Mouse (Mus musculus) heart, embryonic 12.5 days (tissue): ENCODE data around the gene Ptprg. TPM values are rescaled to one million over a fixed set of nuclear protein-coding genes. Genes with fewer than 3 reads are reported as not detected.

ENCODE experiments used
- ATAC-seq: fragments of 200-750 bp; cut with Nextera tagmentation; 2 replicates; pipeline ENCODE4 v1.8.0; 2017; ENCODE audit warnings: moderate TSS enrichment, moderate library complexity; ENCODE audit not compliant: insufficient number of reproducible peaks, low FRiP score
- H3K27ac ChIP-seq: fragments of 300-500 bp; sonication (generic); 2 replicates; pipeline ENCODE4 v1.5.1; 2016; ENCODE audit warnings: mild to moderate bottlenecking, moderate library complexity; ENCODE audit not compliant: poor library complexity, severe bottlenecking
- H3K27me3 ChIP-seq: fragments of 300-500 bp; sonication (generic); replicated peaks from 2 replicates; pipeline ENCODE4 v1.6.1; 2016; ENCODE audit warnings: mild to moderate bottlenecking, moderate library complexity
- H3K36me3 ChIP-seq: fragments of 300-500 bp; sonication (generic); 2 replicates; pipeline ENCODE4 v1.6.1; 2016; ENCODE audit warnings: mild to moderate bottlenecking, moderate library complexity
- H3K4me1 ChIP-seq: fragments of 300-500 bp; sonication (generic); replicated peaks from 2 replicates; pipeline ENCODE4 v1.6.1; 2016; ENCODE audit warnings: mild to moderate bottlenecking
- H3K4me2 ChIP-seq: fragments of 300-500 bp; sonication (generic); 2 replicates; pipeline ENCODE4 v1.6.1; 2016; ENCODE audit warnings: mild to moderate bottlenecking, moderate library complexity
- H3K4me3 ChIP-seq: fragments of 300-500 bp; sonication (generic); 2 replicates; pipeline ENCODE4 v1.5.1; 2016; ENCODE audit warnings: mild to moderate bottlenecking
- H3K9ac ChIP-seq: fragments of 300-500 bp; sonication (generic); 2 replicates; pipeline ENCODE4 v1.6.1; 2016; ENCODE audit warnings: mild to moderate bottlenecking, moderate library complexity
- H3K9me3 ChIP-seq: fragments of 300-500 bp; sonication (generic); replicated peaks from 2 replicates; pipeline ENCODE4 v1.6.1; 2016; ENCODE audit warnings: mild to moderate bottlenecking, moderate library complexity
- WGBS: fragments of 180-500 bp; shearing (Covaris S2); methylation state at CpG from one replicate; pipeline ENCODE4 v1.1.7; 2016; 5-methylcytosine and 5-hydroxymethylcytosine counted together
- polyA plus RNA-seq: library from polyadenylated mRNA; unstranded; fragments of >200 nt; fragmentation: Nextera tagmentation; extraction: Ambion mirVana; gene quantifications from 2 replicates; pipeline ENCODE4 v1.2.1, GENCODE M21; 2016

The Ptprg gene
- polyA plus RNA-seq, 1 experiment from 2014 or later, result 17.8 TPM

DNA sequence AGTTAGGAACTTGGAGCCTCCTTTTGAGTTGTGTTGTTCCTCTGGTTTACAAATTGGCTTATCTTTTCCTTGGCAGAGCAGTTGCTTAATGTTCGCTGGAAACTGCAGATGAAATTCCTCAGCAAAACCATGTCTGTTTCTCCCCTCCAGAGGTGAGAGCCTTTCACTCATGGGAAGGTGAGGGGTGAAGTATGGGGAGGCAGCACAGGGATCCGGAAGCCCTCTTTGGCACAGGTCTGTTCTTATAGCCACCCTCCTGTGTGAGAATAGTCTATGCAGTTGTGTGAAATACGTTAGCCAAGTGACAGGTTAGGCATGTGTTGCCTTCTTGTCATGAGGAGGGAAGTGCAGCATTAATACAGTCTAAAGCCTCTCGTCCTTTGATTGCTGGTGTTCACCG lies 330.7 kb downstream of the Ptprg start:
- WGBS, result 46% methylated on average over 5 of the region's 5 CpGs
- ATAC-seq, result no peak

DNA sequence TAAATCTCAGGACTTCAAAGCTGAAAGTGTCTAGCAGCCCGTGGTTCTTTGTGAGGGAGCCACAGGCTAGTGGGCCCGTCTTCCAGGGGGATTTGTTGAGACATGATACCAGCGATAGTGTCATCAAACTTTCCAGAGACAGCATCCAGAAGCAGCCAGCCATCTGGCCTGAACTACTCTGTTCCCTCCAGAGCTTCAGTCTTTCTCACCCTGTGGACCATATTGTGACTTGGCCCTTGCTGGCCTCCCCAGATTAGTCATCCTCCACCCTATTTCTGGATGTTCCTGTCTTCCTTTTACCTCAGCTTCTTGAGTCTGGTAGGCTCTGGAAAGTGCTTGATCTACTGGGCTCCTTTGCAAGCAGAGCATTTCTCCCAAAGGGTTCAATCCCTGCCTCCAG lies 333.1 kb downstream of the Ptprg start:
- H3K9me3 ChIP-seq, result no peaks in the 10 kb centered on the region
- peaks cover 33% of the 10 kb centered on the region for H3K4me1 ChIP-seq
- ATAC-seq, result no peak
- no peaks in the 10 kb centered on the region for H3K27me3 ChIP-seq
- no peaks in the 10 kb centered on the region for H3K36me3 ChIP-seq
- no peak overlapping the region for H3K27ac ChIP-seq
- no peak overlapping the region for H3K4me2 ChIP-seq
- WGBS, result 50% methylated on average over 3 of the region's 3 CpGs
- H3K9ac ChIP-seq, result no peak overlapping the region
- H3K4me3 ChIP-seq, result no peak overlapping the region

More for the DNA sequence above, 330.7 kb downstream of the Ptprg start:
- Histone ChIP-seq H3K27ac (peak overlapping the region; percentile 96), H3K9me3 (no peaks in the 10 kb centered on the region), H3K9ac (no peak overlapping the region), H3K36me3 (no peaks in the 10 kb centered on the region), H3K4me2 (peak overlapping the region; percentile 47; the same call in 1 of the 2 replicates), H3K27me3 (no peaks in the 10 kb centered on the region), H3K4me1 (peaks cover 50% of the 10 kb centered on the region), H3K4me3 (no peak overlapping the region)

DNA sequence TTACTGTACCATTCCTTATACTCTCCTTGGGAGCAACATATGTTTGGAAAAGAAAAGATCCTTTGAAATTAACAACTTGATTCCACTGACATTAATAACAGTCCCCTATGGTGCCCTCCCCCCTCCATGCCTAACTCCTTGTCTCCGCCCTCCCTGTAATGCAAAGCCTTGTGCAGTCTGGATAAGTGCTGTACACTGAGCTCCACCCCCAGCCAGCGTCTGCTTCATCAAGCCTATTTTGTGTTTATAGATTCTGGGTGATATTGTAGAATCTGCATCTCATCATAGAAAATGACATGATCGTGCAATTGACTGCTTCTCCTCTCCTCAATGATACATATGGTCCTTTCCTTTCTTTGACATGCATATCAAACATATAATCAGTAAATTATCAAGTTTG lies 337.6 kb downstream of the Ptprg start:
- peaks cover 29% of the 10 kb centered on the region for H3K4me1 ChIP-seq
- ATAC-seq, result no peak
- no peaks in the 10 kb centered on the region for H3K27me3 ChIP-seq
- H3K9me3 ChIP-seq, result no peaks in the 10 kb centered on the region
- no peaks in the 10 kb centered on the region for H3K36me3 ChIP-seq
- H3K4me2 ChIP-seq, result no peak overlapping the region
- H3K4me3 ChIP-seq, result no peak overlapping the region
- 78% methylated on average over 3 of the region's 3 CpGs for WGBS
- no peak overlapping the region for H3K27ac ChIP-seq
- no peak overlapping the region for H3K9ac ChIP-seq

DNA sequence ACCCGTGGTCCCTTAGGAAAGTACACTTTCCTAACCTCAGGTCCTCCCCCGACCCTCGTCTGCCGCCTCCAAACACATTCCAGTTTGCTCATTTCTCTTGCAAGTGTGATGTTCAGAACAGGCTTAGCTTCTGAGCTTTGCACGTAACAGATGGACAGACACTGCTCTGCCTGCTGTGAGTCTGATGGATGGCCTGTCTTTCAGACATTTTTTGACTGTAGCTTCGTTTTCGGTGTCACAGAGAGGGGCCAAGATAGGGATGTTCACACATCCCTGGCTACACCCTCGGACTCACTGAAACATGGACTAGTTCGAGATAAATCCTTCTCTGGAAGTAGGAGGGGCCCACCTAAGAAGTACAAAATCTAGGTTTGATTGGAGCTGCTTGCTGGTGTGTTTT lies 339.3 kb downstream of the Ptprg start:
- Histone ChIP-seq H3K27ac (no peak overlapping the region; the same call in 1 of the 2 replicates), H3K4me3 (no peak overlapping the region), H3K36me3 (no peaks in the 10 kb centered on the region), H3K27me3 (no peaks in the 10 kb centered on the region), H3K4me2 (no peak overlapping the region), H3K4me1 (peaks cover 24% of the 10 kb centered on the region), H3K9ac (no peak overlapping the region), H3K9me3 (no peaks in the 10 kb centered on the region)
- 30% methylated on average over 9 of the region's 9 CpGs for WGBS
- no peak for ATAC-seq

DNA sequence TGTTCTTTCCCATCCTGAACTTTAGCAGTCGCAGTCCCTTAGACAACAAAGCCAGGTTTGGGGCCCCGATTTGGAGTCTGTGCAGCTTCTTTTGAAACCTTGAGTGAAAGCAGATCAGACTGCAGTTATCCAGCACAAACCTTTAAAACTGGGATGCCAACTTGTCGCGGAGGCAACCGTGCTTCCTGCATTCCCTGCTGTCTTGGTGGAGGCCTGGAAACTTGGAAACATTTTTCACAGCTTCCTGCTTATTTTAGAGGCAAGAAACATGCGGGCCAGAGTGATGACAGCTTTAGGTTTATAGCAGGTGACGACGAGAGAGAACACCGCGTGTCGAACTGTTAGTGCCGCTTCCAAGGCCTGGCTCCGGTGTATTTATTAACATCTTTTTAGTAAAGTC lies 342.2 kb downstream of the Ptprg start:
- peaks cover 24% of the 10 kb centered on the region for H3K4me1 ChIP-seq
- H3K4me2 ChIP-seq, result peak overlapping the region; percentile 35
- 31% methylated on average over 13 of the region's 13 CpGs for WGBS
- no peak overlapping the region for H3K27ac ChIP-seq
- no peaks in the 10 kb centered on the region for H3K9me3 ChIP-seq
- H3K9ac ChIP-seq, result no peak overlapping the region
- H3K4me3 ChIP-seq, result no peak overlapping the region
- H3K27me3 ChIP-seq, result no peaks in the 10 kb centered on the region
- no peak for ATAC-seq
- no peaks in the 10 kb centered on the region for H3K36me3 ChIP-seq

DNA sequence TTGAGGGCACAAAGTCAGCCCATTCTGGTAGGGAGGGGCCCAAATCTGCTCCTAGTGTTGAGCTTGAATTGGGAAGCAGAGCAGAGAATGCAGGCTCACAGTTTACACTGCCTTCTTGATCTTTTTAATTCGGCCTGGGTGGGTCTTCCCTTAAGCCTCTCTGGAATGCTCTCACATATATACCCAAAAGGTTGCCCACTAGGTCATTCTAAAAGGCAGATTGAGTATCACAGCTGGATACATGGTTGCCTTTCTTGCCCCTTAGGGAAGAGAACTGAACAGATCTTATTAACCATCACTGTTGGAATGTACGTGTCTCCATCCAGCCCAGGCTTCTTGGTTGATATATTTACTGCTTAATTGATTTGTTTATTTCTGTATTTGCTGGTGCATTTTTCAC lies 349.5 kb downstream of the Ptprg start:
- WGBS, result 59% methylated on average over 2 of the region's 2 CpGs
- no peak overlapping the region for H3K9ac ChIP-seq
- H3K36me3 ChIP-seq, result no peaks in the 10 kb centered on the region
- H3K9me3 ChIP-seq, result no peaks in the 10 kb centered on the region
- peaks cover 13% of the 10 kb centered on the region; the same call in 1 of the 2 replicates for H3K4me1 ChIP-seq
- no peak overlapping the region for H3K27ac ChIP-seq
- no peaks in the 10 kb centered on the region for H3K27me3 ChIP-seq
- no peak for ATAC-seq
- no peak overlapping the region for H3K4me2 ChIP-seq
- no peak overlapping the region for H3K4me3 ChIP-seq

DNA sequence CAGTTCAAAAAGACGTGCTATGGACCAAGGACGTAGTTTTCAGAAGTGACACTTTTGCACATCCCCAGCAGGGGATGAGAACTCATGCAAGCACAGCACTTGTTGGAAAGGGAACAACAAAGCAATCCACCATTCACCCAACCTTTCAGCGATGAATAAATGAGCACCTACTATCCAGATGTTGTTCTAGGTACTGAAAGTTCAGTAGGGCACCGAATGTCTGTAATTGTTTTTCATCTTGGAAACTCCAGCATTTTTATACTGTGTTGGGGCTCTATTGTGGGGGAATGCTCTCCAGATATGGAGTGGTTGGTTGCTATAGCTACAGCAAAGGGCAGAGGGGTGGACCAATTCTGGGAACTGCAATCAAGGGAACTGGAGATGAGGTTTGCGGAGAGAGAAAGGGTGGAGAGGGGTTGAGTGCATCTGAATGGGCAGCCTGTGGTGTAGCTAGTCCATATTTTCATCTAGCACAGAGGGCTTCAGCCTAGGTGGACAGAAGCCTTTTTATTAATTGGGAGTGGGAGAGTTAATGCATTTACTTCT lies 352.9 kb downstream of the Ptprg start:
- WGBS, result 69% methylated on average over 5 of the region's 5 CpGs
- H3K4me2 ChIP-seq, result no peak overlapping the region
- H3K9ac ChIP-seq, result no peak overlapping the region
- H3K9me3 ChIP-seq, result no peaks in the 10 kb centered on the region
- ATAC-seq, result no peak
- no peaks in the 10 kb centered on the region for H3K36me3 ChIP-seq
- no peaks in the 10 kb centered on the region for H3K27me3 ChIP-seq
- H3K27ac ChIP-seq, result no peak overlapping the region
- peaks cover 13% of the 10 kb centered on the region; the same call in 1 of the 2 replicates for H3K4me1 ChIP-seq
- no peak overlapping the region for H3K4me3 ChIP-seq

DNA sequence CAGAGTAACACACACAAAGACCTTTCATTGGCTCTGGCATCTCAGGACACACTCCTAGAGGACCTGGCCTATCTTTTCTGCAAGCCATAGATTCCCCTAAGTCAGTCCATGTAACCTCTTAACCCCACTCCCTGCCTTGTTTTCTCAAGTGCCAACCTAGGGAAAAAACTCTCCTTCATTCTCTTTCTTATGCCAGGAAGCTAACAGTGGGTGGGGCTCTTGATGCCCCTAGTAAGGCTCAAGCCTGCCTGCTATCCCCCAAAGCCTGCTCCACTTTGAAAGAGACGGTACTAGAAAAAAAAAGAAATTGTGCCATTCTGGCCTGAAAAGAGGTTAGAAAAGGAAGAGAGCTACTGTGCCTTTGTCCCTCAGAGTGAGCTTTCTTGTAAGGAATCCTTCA lies 358.9 kb downstream of the Ptprg start:
- ATAC-seq, result no peak
- no peak overlapping the region for H3K4me2 ChIP-seq
- no peaks in the 10 kb centered on the region for H3K4me1 ChIP-seq
- H3K9ac ChIP-seq, result no peak overlapping the region
- no peaks in the 10 kb centered on the region for H3K36me3 ChIP-seq
- H3K27me3 ChIP-seq, result no peaks in the 10 kb centered on the region
- H3K27ac ChIP-seq, result no peak overlapping the region
- WGBS, result 86% methylated on average over 1 of the region's 1 CpGs
- no peaks in the 10 kb centered on the region for H3K9me3 ChIP-seq
- no peak overlapping the region for H3K4me3 ChIP-seq

DNA sequence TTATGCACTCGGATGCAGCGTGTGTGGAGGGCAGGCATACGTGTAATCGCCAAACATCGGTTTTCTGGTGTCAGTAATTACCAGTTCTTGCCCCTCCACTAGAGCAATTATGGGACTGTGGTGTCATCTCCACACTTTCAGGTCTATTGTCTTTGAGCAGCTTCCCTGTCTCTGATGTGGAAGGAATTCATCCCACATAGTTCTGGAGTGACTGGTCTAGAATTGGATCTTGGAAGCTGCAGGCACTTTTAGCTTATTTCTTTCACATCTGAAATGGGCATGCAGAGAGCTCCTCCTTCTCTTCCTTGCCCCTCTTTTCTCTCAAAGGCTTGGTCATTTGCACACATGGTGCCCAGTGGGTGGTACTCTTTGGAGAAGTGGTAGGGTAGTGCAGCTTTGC lies 363.9 kb downstream of the Ptprg start:
- Histone ChIP-seq H3K4me1 (no peaks in the 10 kb centered on the region), H3K36me3 (no peaks in the 10 kb centered on the region), H3K27ac (no peak overlapping the region), H3K9ac (no peak overlapping the region), H3K27me3 (no peaks in the 10 kb centered on the region), H3K4me2 (no peak overlapping the region), H3K4me3 (no peak overlapping the region), H3K9me3 (no peaks in the 10 kb centered on the region)
- ATAC-seq, result no peak
- WGBS, result 89% methylated on average over 5 of the region's 5 CpGs

DNA sequence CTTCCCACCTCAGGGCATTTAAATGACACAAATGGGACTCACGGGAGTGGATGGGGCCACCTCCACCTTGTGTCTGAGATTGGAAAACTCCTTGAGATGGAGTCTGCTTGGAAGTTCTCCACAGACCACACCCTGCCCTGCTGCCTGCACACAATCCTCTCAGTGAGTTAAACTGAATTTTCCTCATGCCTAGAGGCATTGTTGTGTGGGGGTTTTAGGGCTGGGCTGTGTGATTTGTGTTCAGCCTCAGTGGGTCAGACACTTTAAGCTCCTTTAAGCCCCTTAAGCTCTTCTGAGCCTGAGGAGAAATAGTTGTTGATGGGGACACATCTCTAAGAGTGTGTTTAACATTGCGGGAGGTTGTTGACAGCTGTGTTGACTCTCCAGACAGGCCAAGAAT lies 375.2 kb downstream of the Ptprg start:
- Histone ChIP-seq H3K9me3 (peaks cover 4% of the 10 kb centered on the region; the same call in 1 of the 2 replicates), H3K36me3 (no peaks in the 10 kb centered on the region), H3K4me1 (peaks cover 4% of the 10 kb centered on the region; the same call in 1 of the 2 replicates), H3K4me3 (no peak overlapping the region), H3K4me2 (no peak overlapping the region), H3K27ac (no peak overlapping the region), H3K9ac (no peak overlapping the region), H3K27me3 (no peaks in the 10 kb centered on the region)
- no peak for ATAC-seq
- 78% methylated on average over 2 of the region's 2 CpGs for WGBS

DNA sequence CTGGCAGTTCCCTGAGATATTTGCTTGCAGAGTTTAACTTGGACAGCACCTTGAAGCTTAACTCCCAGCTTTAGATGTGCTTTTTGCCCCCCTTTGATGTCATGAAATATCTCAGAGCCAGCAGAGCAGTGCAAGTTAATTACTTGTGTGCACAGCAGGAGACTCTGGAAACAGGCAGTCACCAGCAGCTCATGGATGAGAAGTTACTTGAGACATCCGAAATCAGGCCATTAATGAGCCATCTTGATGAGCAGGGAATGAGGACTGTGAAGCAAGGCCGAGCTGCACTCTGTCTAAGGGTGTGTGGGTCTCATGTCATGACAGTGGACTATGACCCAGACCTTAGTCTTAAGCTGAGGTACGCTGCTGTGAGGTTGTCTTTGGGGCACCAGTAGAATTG lies 379.2 kb downstream of the Ptprg start:
- WGBS, result 65% methylated on average over 3 of the region's 3 CpGs

DNA sequence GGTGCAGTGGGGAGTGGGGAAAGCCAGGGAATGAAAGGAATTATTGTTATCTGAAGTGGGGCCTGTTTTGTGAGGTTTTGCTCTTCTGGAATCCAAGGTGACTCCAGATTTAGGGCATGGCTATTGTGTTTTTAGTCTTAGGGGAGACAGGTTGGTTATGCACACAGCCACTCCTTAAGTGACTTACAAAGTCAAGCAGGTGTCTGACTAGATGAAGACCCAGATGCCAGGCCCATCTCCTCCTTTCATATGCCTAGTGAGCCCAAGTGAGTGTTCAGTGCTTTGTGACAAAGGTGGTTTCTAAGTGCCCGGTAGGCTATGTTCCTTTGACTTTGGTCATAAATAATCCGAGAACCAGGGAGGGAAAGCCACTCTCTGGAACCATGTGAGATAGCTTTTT lies 381.2 kb downstream of the Ptprg start:
- 62% methylated on average over 2 of the region's 2 CpGs for WGBS
- ATAC-seq, result no peak

More for the DNA sequence above, 379.2 kb downstream of the Ptprg start:
- H3K9ac ChIP-seq, result no peak overlapping the region
- H3K4me2 ChIP-seq, result no peak overlapping the region
- H3K27ac ChIP-seq, result no peak overlapping the region
- no peaks in the 10 kb centered on the region for H3K9me3 ChIP-seq
- peaks cover 7% of the 10 kb centered on the region for H3K4me1 ChIP-seq
- H3K27me3 ChIP-seq, result no peaks in the 10 kb centered on the region
- H3K36me3 ChIP-seq, result no peaks in the 10 kb centered on the region
- ATAC-seq, result no peak
- H3K4me3 ChIP-seq, result no peak overlapping the region

More for the DNA sequence above, 381.2 kb downstream of the Ptprg start:
- H3K4me1 ChIP-seq, result peaks cover 7% of the 10 kb centered on the region
- no peaks in the 10 kb centered on the region for H3K27me3 ChIP-seq
- no peaks in the 10 kb centered on the region for H3K36me3 ChIP-seq
- H3K27ac ChIP-seq, result no peak overlapping the region
- H3K4me3 ChIP-seq, result no peak overlapping the region
- no peak overlapping the region for H3K4me2 ChIP-seq
- H3K9ac ChIP-seq, result no peak overlapping the region
- H3K9me3 ChIP-seq, result no peaks in the 10 kb centered on the region
